Mouse (Mus musculus): ENCODE data around the gene Fdx1l. TPM values are rescaled to one million over a fixed set of nuclear protein-coding genes. Genes with fewer than 3 reads are reported as not detected.

Fdx1l gene
- total and polyA plus RNA-seq, 3 experiments, result 247 to 361 (median 305) TPM

GRCm38 (mm10) chr9:21043563-21043962 lies 29.9 kb downstream of the Fdx1l start (continued):
- no peak for TF ChIP-seq USF2 (IDR thresholded peaks at IDR 0.05; ENCODE audit: borderline replicate concordance in 1 of 2, insufficient read depth in 1 of 2, low read depth in 1 of 2, low read length in 2 of 2)
- peak; percentile 78 for TF ChIP-seq SIN3A (IDR thresholded peaks at IDR 0.05; ENCODE audit: low read length)
- TF ChIP-seq ELF1 (IDR thresholded peaks at IDR 0.05; ENCODE audit: low read depth, low read length), result peak; percentile 57; the same call in 1 of the 2 replicates
- peak; percentile 57; the same call in 1 of the 2 replicates for TF ChIP-seq MAX (IDR thresholded peaks at IDR 0.05; ENCODE audit: low read length)
- peak; percentile 88 for TF ChIP-seq GATA1 (IDR thresholded peaks at IDR 0.05; ENCODE audit: low read depth, low read length)
- peak; percentile 80; the same call in 1 of the 2 replicates for TF ChIP-seq POLR2AphosphoS5 (IDR thresholded peaks at IDR 0.05; ENCODE audit: borderline replicate concordance, low read depth, low read length)
- TF ChIP-seq ETS1 (IDR thresholded peaks at IDR 0.05; ENCODE audit: low read depth, low read length), result peak; percentile 36; the same call in 1 of the 2 replicates
- no peak for TF ChIP-seq E2F4 (IDR thresholded peaks at IDR 0.05; ENCODE audit: borderline replicate concordance, low read depth, low read length)
- peak; percentile 70 for TF ChIP-seq TCF12 (IDR thresholded peaks at IDR 0.05; ENCODE audit: low read depth, low read length)
- peak; percentile 64; the same call in 1 of the 2 replicates for TF ChIP-seq HCFC1 (IDR thresholded peaks at IDR 0.05; ENCODE audit: low read depth, low read length)

- no peaks in the 10 kb centered on the region for H3K9me3 ChIP-seq (replicated peaks; ENCODE audit: insufficient read depth, low read length)
- no peaks in the 10 kb centered on the region for H3K79me2 ChIP-seq (ENCODE audit: control insufficient read depth, insufficient read depth, low read length, poor library complexity)
- peaks cover 0 to 46% of the 10 kb centered on the region in 2 experiments; a peak in 2 of 4 replicates for H3K36me3 ChIP-seq (ENCODE audit: control insufficient read depth in 1 of 2, insufficient read depth in 2 of 2, low read length in 2 of 2)
- no peak overlapping the region for H3K4me3 ChIP-seq (ENCODE audit: control insufficient read depth in 1 of 2, insufficient read depth in 1 of 2, low read depth in 2 of 2, low read length in 2 of 2)
- no peak for TF ChIP-seq KAT2A (conservative IDR thresholded peaks at IDR 0.05; ENCODE audit: low read depth, low read length)
- TF ChIP-seq NELFE (IDR thresholded peaks at IDR 0.05; ENCODE audit: low read depth, low read length), result no peak
- TF ChIP-seq POLR2AphosphoS2 (IDR thresholded peaks at IDR 0.05; ENCODE audit: low read length), result no peak
- TF ChIP-seq TBP (IDR thresholded peaks at IDR 0.05; ENCODE audit: low read depth, low read length), result peak; percentile 84
- TF ChIP-seq NRF1 (IDR thresholded peaks at IDR 0.05; ENCODE audit: insufficient read depth, low read depth, low read length, poor library complexity, severe bottlenecking), result no peak
- no peak for TF ChIP-seq CHD2 (IDR thresholded peaks at IDR 0.05; ENCODE audit: low read length)
- peak; percentile 64 for TF ChIP-seq GATA1 (IDR thresholded peaks at IDR 0.05; ENCODE audit: low read depth, low read length)
- peak; percentile 61 for TF ChIP-seq TAL1 (IDR thresholded peaks at IDR 0.05; ENCODE audit: low read length)
- TF ChIP-seq POLR2A (IDR thresholded peaks at IDR 0.05; ENCODE audit: control insufficient read depth in 1 of 2, insufficient read depth in 1 of 2, low read depth in 1 of 2, low read length in 2 of 2, poor library complexity in 1 of 2), result peak in 1 of 2 experiments; percentile 64; a peak in 2 of 4 replicates
- peak overlapping the region; percentile 16; the same call in 1 of the 2 replicates for H3K9ac ChIP-seq (ENCODE audit: control insufficient read depth, low read depth, low read length, poor library complexity, severe bottlenecking)
- peak overlapping the region; percentile 62 for H3K27ac ChIP-seq (ENCODE audit: control insufficient read depth, low read depth, low read length)
- peaks cover 29 to 51% of the 10 kb centered on the region in 2 experiments for H3K4me1 ChIP-seq (ENCODE audit: control insufficient read depth in 1 of 2, insufficient read depth in 2 of 2, low read length in 2 of 2)
- DNase-seq (ENCODE audit: low read depth, low spot score), result peak; percentile 96
- no peaks in the 10 kb centered on the region for H3K27me3 ChIP-seq (ENCODE audit: control insufficient read depth in 1 of 2, insufficient read depth in 2 of 2, low read length in 2 of 2)
Measured at GRCm38 (mm10) chr9:21041308-21041707, 32.1 kb downstream of the Fdx1l start.

GRCm38 (mm10) chr9:21039779-21040178 lies 33.6 kb downstream of the Fdx1l start:
- Histone ChIP-seq H3K27ac (ENCODE audit: control insufficient read depth, low read depth, low read length) (peak overlapping the region; percentile 73), H3K4me1 (ENCODE audit: control insufficient read depth in 1 of 2, insufficient read depth in 2 of 2, low read length in 2 of 2) (peaks cover 28 to 45% of the 10 kb centered on the region in 2 experiments), H3K4me3 (ENCODE audit: control insufficient read depth in 1 of 2, insufficient read depth in 1 of 2, low read depth in 2 of 2, low read length in 2 of 2) (no peak overlapping the region), H3K36me3 (ENCODE audit: control insufficient read depth in 1 of 2, insufficient read depth in 2 of 2, low read length in 2 of 2) (peaks cover 0 to 40% of the 10 kb centered on the region in 2 experiments; a peak in 2 of 4 replicates), H3K9me3 (replicated peaks; ENCODE audit: insufficient read depth, low read length) (no peaks in the 10 kb centered on the region), H3K27me3 (ENCODE audit: control insufficient read depth in 1 of 2, insufficient read depth in 2 of 2, low read length in 2 of 2) (no peaks in the 10 kb centered on the region), H3K79me2 (ENCODE audit: control insufficient read depth, insufficient read depth, low read length, poor library complexity) (no peaks in the 10 kb centered on the region), H3K9ac (ENCODE audit: control insufficient read depth, low read depth, low read length, poor library complexity, severe bottlenecking) (peak overlapping the region; percentile 23)
- TF ChIP-seq USF1 (IDR thresholded peaks at IDR 0.05; ENCODE audit: low read depth, low read length) (no peak), UBTF (IDR thresholded peaks at IDR 0.05; ENCODE audit: borderline replicate concordance, insufficient read depth, low read depth, low read length) (no peak), POLR2A (IDR thresholded peaks at IDR 0.05; ENCODE audit: control insufficient read depth in 1 of 2, insufficient read depth in 1 of 2, low read depth in 1 of 2, low read length in 2 of 2, poor library complexity in 1 of 2) (peak in 1 of 2 experiments; percentile 65; a peak in 2 of 4 replicates), KAT2A (conservative IDR thresholded peaks at IDR 0.05; ENCODE audit: low read depth, low read length) (no peak), TBP (IDR thresholded peaks at IDR 0.05; ENCODE audit: low read depth, low read length) (peak; percentile 88), TAL1 (IDR thresholded peaks at IDR 0.05; ENCODE audit: low read length) (peak; percentile 99), GATA1 (IDR thresholded peaks at IDR 0.05; ENCODE audit: low read depth, low read length) (peak; percentile 99)
- peak; percentile 98 for DNase-seq (ENCODE audit: low read depth, low spot score)

All from MEL (cell line).